Mouse (Mus musculus) frontal cortex, postnatal 36 days (tissue): ENCODE results near the gene Txnl4b.

Experiments
- DNase-seq, 2 experiments: peaks; one replicate each; pipeline ENCODE4 v3.0.0; 2022; ENCODE audit warnings: low spot score in 2 of 2

The Txnl4b gene

DNA sequence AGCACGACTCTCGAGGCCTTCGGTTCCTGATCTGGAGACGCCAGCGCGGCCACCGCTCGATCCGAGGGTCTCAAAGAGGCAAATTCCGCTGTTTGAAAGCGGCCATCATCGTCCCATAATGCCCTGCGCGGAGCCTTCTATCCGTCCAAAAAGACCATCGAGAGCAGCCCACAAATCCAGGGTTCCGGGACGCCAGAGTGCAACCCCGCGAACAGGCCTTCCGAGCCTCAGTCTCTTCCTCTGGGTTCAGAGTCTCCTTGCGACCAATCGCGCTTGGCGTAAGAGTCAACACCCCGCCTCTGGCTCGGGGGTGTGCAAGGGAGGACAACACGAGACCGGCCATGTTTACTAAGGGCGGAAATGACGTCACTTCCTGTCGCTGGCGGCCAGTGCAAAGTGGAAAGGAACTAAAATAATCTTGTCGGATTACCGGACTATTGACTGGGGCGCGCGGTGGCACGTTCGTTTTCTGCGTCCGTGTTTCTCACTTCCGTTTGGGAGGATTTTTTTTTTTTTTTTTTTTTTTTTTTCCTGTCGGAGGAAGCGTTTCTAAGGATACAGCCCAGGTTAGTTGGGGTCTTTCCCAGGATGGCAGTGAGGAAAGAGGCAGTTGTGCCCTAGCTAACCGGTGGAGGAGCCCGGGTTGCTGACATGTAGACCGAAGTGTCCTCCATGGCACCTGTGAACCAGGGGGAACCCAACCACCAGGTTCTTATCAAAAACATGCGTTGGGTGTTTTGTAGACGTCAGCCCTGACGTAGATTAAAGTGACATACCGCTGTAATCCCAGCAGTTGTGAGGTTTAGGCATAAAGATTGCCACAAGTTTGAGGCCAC lies at the start of gene Txnl4b, which contains the start of gene Dhx38:
Gene Txnl4b, plus strand, starts transcription at position 395 of the 836 bp plus-strand sequence.
Gene Dhx38, minus strand, starts transcription at position 364 of the 836 bp plus-strand sequence.
- DNase-seq, result peak; percentile 99

GRCm38 (mm10) chr8:109524008-109524407 lies 41.7 kb upstream of the Txnl4b start:
- no peak for DNase-seq

DNA sequence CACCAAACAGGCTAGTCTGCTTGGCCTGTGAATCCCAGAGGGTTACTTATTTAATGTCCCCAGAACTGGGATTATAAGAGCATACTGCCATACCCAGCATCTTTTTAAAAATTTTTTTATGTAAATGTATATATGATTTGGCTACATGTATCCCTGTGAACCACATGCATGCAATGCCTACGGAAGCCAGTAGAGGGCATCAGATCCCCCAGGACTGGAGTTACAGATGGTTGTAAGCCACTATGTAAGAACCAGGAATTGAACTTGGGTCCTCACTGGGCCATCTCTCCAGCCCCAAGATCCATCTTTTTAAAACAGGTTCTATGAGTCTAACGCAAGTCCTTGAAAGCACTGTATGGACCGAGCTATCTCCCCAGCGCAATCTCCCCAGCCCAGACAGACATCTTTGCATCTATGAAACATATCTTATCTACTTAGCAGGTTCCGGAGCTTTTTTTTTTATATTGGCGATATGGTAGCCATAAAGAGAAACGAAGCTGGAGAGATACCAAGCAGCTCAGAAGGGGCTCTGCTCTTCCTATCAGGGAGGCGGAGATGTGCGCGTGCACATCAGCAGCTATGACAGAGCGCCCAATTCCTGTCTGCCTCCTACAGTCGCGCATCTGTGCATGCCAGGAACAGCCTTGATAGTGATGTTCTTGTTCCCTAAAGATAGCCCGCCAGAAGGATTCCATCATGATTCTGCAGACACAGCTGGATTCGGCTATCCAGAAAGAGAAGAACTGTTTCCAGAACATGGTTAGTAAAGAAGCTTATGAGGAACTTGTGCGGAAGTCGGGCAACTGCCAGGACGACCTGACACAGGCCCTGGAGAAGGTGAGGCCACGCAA lies 30.3 kb upstream of the Txnl4b start:
- peak in 1 of 2 experiments; percentile 56 for DNase-seq

GRCm38 (mm10) chr8:109536703-109537102 lies 29.0 kb upstream of the Txnl4b start:
- DNase-seq, result peak; percentile 87 to 89

- peak in 1 of 2 experiments; percentile 17 for DNase-seq
These were observed 23.5 kb upstream of the Txnl4b start for GRCm38 (mm10) chr8:109542165-109542564.

DNA sequence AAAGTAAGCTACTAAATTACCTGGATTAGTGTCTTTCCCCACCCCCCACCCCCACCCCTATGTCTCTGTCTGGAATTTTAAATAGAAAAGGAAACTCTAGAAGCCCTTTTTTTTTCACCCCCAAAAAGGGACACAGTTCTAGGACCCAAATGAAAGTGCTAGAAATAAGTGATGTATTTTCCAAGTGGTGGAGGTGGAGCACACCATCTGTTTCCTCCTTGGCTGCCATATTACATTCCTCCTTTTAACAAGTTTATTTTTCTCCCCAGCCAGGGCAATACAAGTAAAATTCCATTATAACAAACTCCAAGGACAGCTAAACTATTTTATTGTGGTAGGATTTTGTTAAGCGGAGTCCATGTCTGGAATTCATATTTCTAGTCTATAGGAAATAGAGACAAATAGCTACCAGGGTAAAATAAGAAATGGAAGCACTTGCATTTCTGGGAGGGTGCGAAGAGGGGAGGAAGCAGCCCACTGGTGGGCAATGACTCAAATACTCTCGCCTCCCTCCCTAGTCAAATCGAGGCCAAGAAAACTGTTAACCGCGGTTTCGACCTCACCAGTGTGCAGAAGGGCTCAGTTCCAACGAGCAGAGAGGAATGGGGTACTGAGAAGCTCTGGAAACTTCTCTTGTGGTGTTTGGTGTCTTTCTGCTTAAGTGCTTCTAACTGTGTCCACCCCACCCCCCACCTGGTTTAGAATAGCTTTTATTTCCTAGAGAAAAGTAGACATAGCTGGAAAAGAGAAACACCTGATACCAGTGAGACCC lies 22.8 kb upstream of the Txnl4b start:
- DNase-seq, result peak in 1 of 2 experiments; percentile 64

- no peak for DNase-seq
These were observed 21.6 kb upstream of the Txnl4b start for GRCm38 (mm10) chr8:109544049-109544448.

GRCm38 (mm10) chr8:109551663-109552062 lies 14.0 kb upstream of the Txnl4b start:
- no peak for DNase-seq

GRCm38 (mm10) chr8:109563881-109564280 lies 1.8 kb upstream of the Txnl4b start:
- no peak for DNase-seq

DNA sequence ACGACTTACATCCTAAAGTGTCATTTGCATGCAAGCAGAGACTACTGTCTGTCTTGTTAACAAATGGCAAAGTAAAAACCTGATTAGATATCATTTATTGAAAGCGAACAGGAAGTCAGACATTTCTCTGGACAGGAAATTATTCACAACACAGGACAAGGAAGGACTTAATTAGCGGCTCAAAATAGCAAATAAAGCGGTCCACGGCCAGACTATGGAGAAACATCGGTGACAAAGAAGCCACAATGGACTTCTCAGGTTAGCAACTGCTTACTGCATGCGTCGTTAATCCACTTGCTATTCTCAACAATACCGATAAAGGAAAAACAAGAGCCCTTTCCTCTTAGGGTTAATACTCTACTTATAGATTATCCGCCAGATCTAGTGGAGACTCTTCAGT lies 926 bp upstream of the Txnl4b start:
- DNase-seq, result no peak

DNA sequence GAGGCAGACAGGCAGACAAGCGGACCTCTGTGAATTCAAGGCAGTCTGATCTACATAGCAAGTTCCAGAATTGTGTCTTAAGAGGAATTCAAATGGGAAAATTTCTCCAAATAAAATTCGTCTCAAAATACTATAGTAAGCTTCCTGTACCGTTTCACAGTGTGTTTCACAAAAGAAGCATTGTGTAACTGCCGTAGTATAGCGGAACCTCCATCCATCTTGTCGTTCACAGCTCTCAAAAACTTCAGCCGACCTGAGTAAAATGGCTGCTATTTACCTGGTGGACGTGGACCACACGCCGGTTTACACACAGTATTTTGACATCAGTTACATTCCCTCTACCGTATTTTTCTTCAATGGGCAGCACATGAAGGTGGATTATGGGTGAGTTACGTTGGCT lies 5.4 kb downstream of the Txnl4b start:
- no peak for DNase-seq

DNA sequence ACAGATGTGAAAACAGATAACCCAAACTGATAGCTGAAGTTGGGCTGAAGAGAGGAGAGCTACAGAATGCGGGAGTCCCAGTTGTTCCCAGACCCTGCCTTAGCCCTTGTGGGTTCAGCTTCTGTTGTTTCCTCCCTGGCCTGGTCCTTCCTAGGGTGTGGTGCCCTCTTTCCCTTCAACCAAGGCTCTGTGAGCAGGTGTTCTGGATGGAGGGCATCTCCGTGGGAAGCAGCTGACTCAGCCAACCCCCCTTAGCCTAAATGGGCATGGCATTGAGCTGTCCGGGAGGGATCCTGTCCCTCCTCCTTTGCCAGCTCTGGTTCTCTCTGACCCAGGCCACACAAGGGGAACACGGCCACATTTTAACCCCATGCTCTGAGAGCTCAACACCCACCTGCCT lies 10.6 kb downstream of the Txnl4b start:
- no peak for DNase-seq

DNA sequence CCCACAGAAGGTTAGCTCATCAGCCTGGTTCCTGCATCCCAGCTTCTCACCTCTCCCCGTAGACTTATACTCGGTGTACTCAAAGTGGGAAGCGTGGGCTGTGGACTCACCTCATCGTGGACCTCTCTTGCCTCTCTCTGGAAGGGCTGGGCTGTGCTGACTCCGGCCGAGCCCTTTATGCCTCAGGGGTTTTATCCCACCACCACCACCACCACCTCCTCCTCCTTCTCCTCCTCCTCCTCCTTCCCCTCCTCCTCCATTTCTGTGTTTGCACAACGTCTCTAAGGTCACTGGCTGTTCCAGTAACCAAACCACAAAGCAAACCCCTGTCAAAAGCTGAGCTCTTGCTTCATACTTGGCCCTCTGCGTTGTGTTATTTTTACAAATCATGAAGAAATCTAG lies 13.2 kb downstream of the Txnl4b start, which contains the start of gene Hp:
Gene Hp, minus strand, starts transcription at position 273 of the 402 bp plus-strand sequence.
- no peak for DNase-seq

DNA sequence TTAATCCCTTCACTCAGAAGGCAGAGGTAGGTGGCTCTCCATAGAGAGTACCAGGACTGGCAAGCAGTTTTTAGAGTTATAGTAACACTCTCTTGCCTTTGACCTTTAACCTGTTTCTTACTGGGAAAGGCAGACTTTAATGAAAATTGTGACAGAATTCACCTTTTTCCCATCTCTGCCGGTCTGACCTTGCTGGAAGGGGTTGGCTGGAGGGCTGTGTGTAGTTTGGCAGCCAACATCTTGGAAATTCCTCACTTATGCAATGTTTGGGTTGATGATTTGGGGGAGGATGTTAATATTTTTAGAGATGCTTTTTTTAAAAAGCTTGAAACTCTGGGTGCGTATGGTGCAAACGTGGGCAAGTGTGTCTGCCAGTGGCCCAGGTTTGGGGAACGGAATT lies 18.6 kb downstream of the Txnl4b start:
- no peak for DNase-seq

- DNase-seq, result no peak
These were observed 19.1 kb downstream of the Txnl4b start for GRCm38 (mm10) chr8:109584830-109585229.

DNA sequence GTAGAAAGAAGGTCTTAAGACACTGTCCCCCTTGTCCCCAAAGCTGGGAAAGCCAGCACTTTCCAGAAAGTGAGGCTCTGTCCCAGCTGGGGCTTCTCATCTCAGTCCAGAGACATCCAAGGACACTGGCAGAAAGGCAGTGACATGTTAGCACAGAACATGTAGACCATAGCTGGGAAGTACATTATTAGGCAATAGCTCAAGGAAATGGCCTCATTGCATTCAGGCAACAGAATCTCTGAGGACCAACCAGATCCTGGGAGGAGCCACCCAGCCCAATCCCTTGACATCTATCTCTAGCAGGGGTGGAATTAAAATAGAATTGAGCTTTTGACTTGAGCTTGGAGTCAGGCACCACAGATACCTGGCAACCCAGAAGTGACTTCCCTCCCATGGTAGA lies 20.0 kb downstream of the Txnl4b start:
- DNase-seq, result no peak

- no peak for DNase-seq
These were observed 21.3 kb downstream of the Txnl4b start for GRCm38 (mm10) chr8:109586972-109587504.

DNA sequence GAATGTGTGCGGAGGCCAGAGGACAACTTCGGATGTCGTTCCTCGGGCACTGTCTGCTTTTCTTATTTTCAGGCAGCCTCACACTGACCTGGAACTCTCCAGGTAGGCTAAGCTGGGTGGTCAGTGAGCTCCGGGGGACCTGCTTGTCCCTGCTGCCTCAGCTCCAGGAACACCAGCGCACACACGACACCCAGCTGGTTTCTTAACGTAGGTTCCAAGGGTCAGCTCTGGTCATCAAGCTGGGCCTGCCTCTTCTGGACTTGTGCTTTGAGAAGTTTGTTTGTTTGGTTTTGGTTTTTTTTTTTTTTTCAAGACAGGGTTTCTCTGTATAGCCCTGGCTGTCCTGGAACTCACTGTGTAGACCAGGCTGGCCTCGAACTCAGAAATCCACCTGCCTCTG lies 25.2 kb downstream of the Txnl4b start:
- no peak for DNase-seq

DNA sequence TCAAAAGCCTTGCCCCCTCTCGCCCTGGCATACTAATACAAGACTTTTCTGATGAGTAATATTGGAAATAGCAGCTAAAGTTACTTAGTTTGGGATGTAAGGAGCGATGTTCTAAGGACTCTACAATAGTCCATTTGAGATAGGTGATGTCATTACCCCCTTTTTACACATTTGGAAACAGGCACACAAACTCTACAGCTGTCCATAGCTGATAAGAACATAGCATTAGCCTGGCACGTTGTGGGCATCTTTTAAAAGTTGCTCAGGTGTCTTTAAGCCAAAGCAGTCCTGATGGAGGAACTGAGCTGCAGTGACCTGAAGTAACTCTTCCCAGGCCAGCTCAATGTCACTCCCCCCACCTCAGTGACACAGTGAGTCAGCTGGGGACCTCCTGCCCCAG lies 25.7 kb downstream of the Txnl4b start:
- DNase-seq, result no peak

- no peak for DNase-seq
These were observed 26.5 kb downstream of the Txnl4b start for GRCm38 (mm10) chr8:109592164-109592563.

GRCm38 (mm10) chr8:109593117-109593788 lies 27.6 kb downstream of the Txnl4b start:
- DNase-seq, result no peak
